Mouse (Mus musculus) midbrain, postnatal 0 days (tissue): ENCODE measurements around the gene Cdon. TPM values are rescaled to one million over a fixed set of nuclear protein-coding genes. Genes with fewer than 3 reads are reported as not detected.

Experiments used
- ATAC-seq: fragments of 200-750 bp; cut with Nextera tagmentation; 2 replicates; pipeline ENCODE4 v1.8.0; 2017; ENCODE audit warnings: moderate number of reproducible peaks, mild to moderate bottlenecking, moderate TSS enrichment, moderate library complexity; ENCODE audit not compliant: low FRiP score
- DNase-seq: peaks from one replicate; pipeline ENCODE4 v3.0.0-alpha.2; 2015; ENCODE audit warnings: low spot score
- H3K27ac ChIP-seq: fragments of 300-500 bp; sonication (generic); 2 replicates; pipeline ENCODE4 v1.5.1; 2014; ENCODE audit warnings: low read depth, mild to moderate bottlenecking, low read length, mixed read lengths
- H3K27me3 ChIP-seq: fragments of 300-500 bp; sonication (generic); 2 replicates; pipeline ENCODE4 v1.6.1; 2014; ENCODE audit warnings: low read length, control low read depth, mixed read lengths; ENCODE audit not compliant: insufficient read depth
- H3K36me3 ChIP-seq: fragments of 300-500 bp; sonication (generic); 2 replicates; pipeline ENCODE4 v1.6.1; 2014; ENCODE audit warnings: low read length, control low read depth, mixed read lengths; ENCODE audit not compliant: insufficient read depth
- H3K4me1 ChIP-seq: fragments of 300-500 bp; sonication (generic); 2 replicates; pipeline ENCODE4 v1.6.1; 2014; ENCODE audit warnings: mild to moderate bottlenecking, control low read depth, antibody characterized with exemption, low read length, mixed read lengths; ENCODE audit not compliant: insufficient read depth
- H3K4me2 ChIP-seq: fragments of 300-500 bp; sonication (generic); 2 replicates; pipeline ENCODE4 v1.6.1; 2014; ENCODE audit warnings: low read depth, mild to moderate bottlenecking, low read length, mixed read lengths; ENCODE audit not compliant: poor library complexity, severe bottlenecking
- H3K4me3 ChIP-seq: fragments of 300-500 bp; sonication (generic); 2 replicates; pipeline ENCODE4 v1.5.1; 2014; ENCODE audit warnings: low read depth, mild to moderate bottlenecking, low read length, moderate library complexity
- H3K9ac ChIP-seq: fragments of 300-500 bp; sonication (generic); replicated peaks from 2 replicates; pipeline ENCODE4 v1.6.1; 2014; ENCODE audit warnings: mild to moderate bottlenecking, low read length, moderate library complexity, mixed read lengths; ENCODE audit not compliant: poor library complexity, severe bottlenecking
- H3K9me3 ChIP-seq: fragments of 300-500 bp; sonication (generic); 2 replicates; pipeline ENCODE4 v1.6.1; 2016; ENCODE audit warnings: low read length, control low read depth
- CTCF ChIP-seq: IDR thresholded peaks from 2 replicates; pipeline ENCODE4 v1.5.1; 2016; ENCODE audit warnings: antibody characterized with exemption, mild to moderate bottlenecking
- WGBS: fragments of 180-500 bp; shearing (Covaris S2); extraction: QIAGEN DNeasy Blood & Tissue Kit; methylation state at CpG from one replicate; pipeline ENCODE4 v1.1.7; 2014; 5-methylcytosine and 5-hydroxymethylcytosine counted together
- polyA plus RNA-seq: library from polyadenylated mRNA; unstranded; fragments of >200 nt; fragmentation: Nextera tagmentation; extraction: Ambion mirVana; gene quantifications from 2 replicates; pipeline ENCODE4 v1.2.1, GENCODE M21; 2015
- total RNA-seq: library from RNA; depleted of rRNA; stranded (reverse); fragments of >200 nt; gene quantifications from 2 replicates; pipeline ENCODE4 v1.2.3, GENCODE M21; 2014

Cdon gene
- total and polyA plus RNA-seq, 2 experiments from 2014 or later = 0.81 to 11.4 TPM

GRCm38 (mm10) chr9:35459594-35459993 lies 38.7 kb downstream of the Cdon start:
- 87% methylated on average over 8 of the region's 8 CpGs for WGBS
- H3K9ac ChIP-seq = no peak overlapping the region
- H3K4me1 ChIP-seq = no peaks in the 10 kb centered on the region
- no peaks in the 10 kb centered on the region for H3K27me3 ChIP-seq
- no peak overlapping the region for H3K27ac ChIP-seq
- DNase-seq = no peak
- H3K36me3 ChIP-seq = peaks cover 23% of the 10 kb centered on the region
- no peak for ATAC-seq
- TF ChIP-seq CTCF = no peak
- H3K4me2 ChIP-seq = no peak overlapping the region
- H3K4me3 ChIP-seq = no peak overlapping the region
- no peaks in the 10 kb centered on the region for H3K9me3 ChIP-seq

- Histone ChIP-seq H3K9me3 (no peaks in the 10 kb centered on the region), H3K4me3 (no peak overlapping the region), H3K4me1 (no peaks in the 10 kb centered on the region), H3K27me3 (no peaks in the 10 kb centered on the region), H3K36me3 (peaks cover 8% of the 10 kb centered on the region; the same call in 1 of the 2 replicates), H3K9ac (no peak overlapping the region), H3K27ac (no peak overlapping the region), H3K4me2 (no peak overlapping the region)
- WGBS = 80% methylated on average over 8 of the region's 8 CpGs
- TF ChIP-seq CTCF = no peak
- ATAC-seq (no peak), DNase-seq (no peak)
Measured at GRCm38 (mm10) chr9:35467264-35467817, 46.4 kb downstream of the Cdon start.

- no peak overlapping the region for H3K4me2 ChIP-seq
- H3K27me3 ChIP-seq = no peaks in the 10 kb centered on the region
- no peak overlapping the region for H3K27ac ChIP-seq
- H3K4me3 ChIP-seq = no peak overlapping the region
- H3K4me1 ChIP-seq = no peaks in the 10 kb centered on the region
- no peak overlapping the region for H3K9ac ChIP-seq
- TF ChIP-seq CTCF = no peak
- H3K36me3 ChIP-seq = peaks cover 9% of the 10 kb centered on the region
- DNase-seq (no peak), ATAC-seq (no peak)
- H3K9me3 ChIP-seq = no peaks in the 10 kb centered on the region
Measured at GRCm38 (mm10) chr9:35468913-35469312, 48.0 kb downstream of the Cdon start.

- Histone ChIP-seq H3K4me2 (no peak overlapping the region), H3K9me3 (no peaks in the 10 kb centered on the region), H3K27me3 (no peaks in the 10 kb centered on the region), H3K4me1 (no peaks in the 10 kb centered on the region), H3K27ac (no peak overlapping the region), H3K36me3 (peaks cover 28% of the 10 kb centered on the region), H3K9ac (no peak overlapping the region), H3K4me3 (no peak overlapping the region)
- TF ChIP-seq CTCF = no peak
- ATAC-seq (no peak), DNase-seq (no peak)
- 85% methylated on average over 10 of the region's 10 CpGs for WGBS
Measured at GRCm38 (mm10) chr9:35474104-35474724, 53.3 kb downstream of the Cdon start.

- ATAC-seq = no peak
- Histone ChIP-seq H3K27ac (no peak overlapping the region), H3K27me3 (no peaks in the 10 kb centered on the region), H3K9ac (no peak overlapping the region), H3K4me1 (no peaks in the 10 kb centered on the region), H3K36me3 (peaks cover 28% of the 10 kb centered on the region), H3K9me3 (no peaks in the 10 kb centered on the region), H3K4me2 (no peak overlapping the region), H3K4me3 (no peak overlapping the region)
- DNase-seq = no peak
- TF ChIP-seq CTCF = no peak
- 89% methylated on average over 7 of the region's 7 CpGs for WGBS
Measured at GRCm38 (mm10) chr9:35475394-35475793, 54.5 kb downstream of the Cdon start.

- Histone ChIP-seq H3K9me3 (no peaks in the 10 kb centered on the region), H3K4me2 (no peak overlapping the region), H3K4me1 (no peaks in the 10 kb centered on the region), H3K27ac (no peak overlapping the region), H3K36me3 (peaks cover 17% of the 10 kb centered on the region), H3K27me3 (no peaks in the 10 kb centered on the region), H3K4me3 (no peak overlapping the region), H3K9ac (no peak overlapping the region)
- ATAC-seq (no peak), DNase-seq (no peak)
- 92% methylated on average over 6 of the region's 6 CpGs for WGBS
- no peak for TF ChIP-seq CTCF
Measured at GRCm38 (mm10) chr9:35479456-35479855, 58.5 kb downstream of the Cdon start.
